Mouse (Mus musculus) bone marrow, adult 2 months (tissue): ENCODE measurements around the gene Gdpd5.

ENCODE experiments used
- CTCF ChIP-seq: fragments of 200-500 bp; IDR thresholded peaks from 2 replicates; pipeline ENCODE4 v1.5.1; 2011; ENCODE audit warnings: low read length, control low read depth; ENCODE audit not compliant: control insufficient read depth, insufficient read depth
- POLR2A ChIP-seq: fragments of 200-500 bp; IDR thresholded peaks from 2 replicates; pipeline ENCODE4 v1.6.1; 2011; ENCODE audit warnings: low read depth, mild to moderate bottlenecking, control low read depth, low read length, borderline replicate concordance; ENCODE audit not compliant: control insufficient read depth

DNA sequence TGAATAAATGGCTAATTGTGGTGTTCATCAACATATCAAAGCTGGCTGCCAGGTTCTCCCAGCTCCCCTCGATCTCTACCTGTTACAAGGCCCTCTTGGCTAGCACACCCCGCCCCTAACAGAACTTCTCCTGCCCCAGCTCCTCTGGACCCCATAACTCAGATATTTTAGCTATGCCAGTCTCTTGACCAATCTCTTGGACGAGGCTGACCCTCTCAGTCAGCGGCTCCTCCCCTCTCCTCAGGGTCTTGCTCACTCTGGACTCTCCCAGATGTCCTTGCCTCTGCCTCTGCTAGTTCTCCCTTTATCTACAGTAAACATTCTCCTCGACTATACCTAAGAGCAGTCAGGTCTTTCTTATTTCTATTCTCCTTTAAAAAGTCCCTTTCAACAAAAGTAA lies 119.4 kb downstream of the Gdpd5 start:
- TF ChIP-seq CTCF (no peak), POLR2A (no peak)
